Mouse (Mus musculus) midbrain, embryonic 11.5 days (tissue): ENCODE data around the gene Yrdc. TPM values are rescaled to one million over a fixed set of nuclear protein-coding genes. Genes with fewer than 3 reads are reported as not detected.

Source experiments
- ATAC-seq: fragments of 200-750 bp; cut with Nextera tagmentation; 2 replicates; pipeline ENCODE4 v1.8.0; 2017; ENCODE audit warnings: moderate TSS enrichment, moderate library complexity; ENCODE audit not compliant: low FRiP score
- DNase-seq: peaks from one replicate; pipeline ENCODE4 v3.0.0; 2015; ENCODE audit warnings: low spot score; ENCODE audit errors: missing footprints
- H3K27ac ChIP-seq: fragments of 300-500 bp; sonication (generic); 2 replicates; pipeline ENCODE4 v1.5.1; 2014; ENCODE audit warnings: low read depth, low read length
- H3K27me3 ChIP-seq: fragments of 300-500 bp; sonication (generic); 2 replicates; pipeline ENCODE4 v1.6.1; 2014; ENCODE audit warnings: mild to moderate bottlenecking, low read length, moderate library complexity, mixed read lengths; ENCODE audit not compliant: control insufficient read depth, insufficient read depth
- H3K36me3 ChIP-seq: fragments of 300-500 bp; sonication (generic); 2 replicates; pipeline ENCODE4 v1.6.1; 2014; ENCODE audit warnings: mild to moderate bottlenecking, low read length, moderate library complexity, mixed read lengths; ENCODE audit not compliant: control insufficient read depth, insufficient read depth
- H3K4me1 ChIP-seq: fragments of 300-500 bp; sonication (generic); 2 replicates; pipeline ENCODE4 v1.6.1; 2014; ENCODE audit warnings: low read length; ENCODE audit not compliant: control insufficient read depth, insufficient read depth
- H3K4me2 ChIP-seq: fragments of 300-500 bp; sonication (generic); 2 replicates; pipeline ENCODE4 v1.6.1; 2014; ENCODE audit warnings: mild to moderate bottlenecking, moderate library complexity
- H3K4me3 ChIP-seq: fragments of 300-500 bp; sonication (generic); 2 replicates; pipeline ENCODE4 v1.5.1; 2014; ENCODE audit warnings: low read depth, low read length
- H3K9ac ChIP-seq: fragments of 300-500 bp; sonication (generic); 2 replicates; pipeline ENCODE4 v1.6.1; 2014; ENCODE audit warnings: low read length
- H3K9me3 ChIP-seq: fragments of 300-500 bp; sonication (generic); 2 replicates; pipeline ENCODE4 v1.6.1; 2016; ENCODE audit warnings: low read length; ENCODE audit not compliant: control insufficient read depth
- WGBS: fragments of 180-500 bp; shearing (Covaris S2); extraction: QIAGEN DNeasy Blood & Tissue Kit; methylation state at CpG from one replicate; pipeline ENCODE4 v1.1.7; 2014; 5-methylcytosine and 5-hydroxymethylcytosine counted together
- polyA plus RNA-seq: library from polyadenylated mRNA; unstranded; fragments of >200 nt; fragmentation: Nextera tagmentation; extraction: Ambion mirVana; gene quantifications from 2 replicates; pipeline ENCODE4 v1.2.1, GENCODE M21; 2014

Gene Yrdc
- polyA plus RNA-seq, 1 experiment from 2014 or later = 47.9 TPM

DNA sequence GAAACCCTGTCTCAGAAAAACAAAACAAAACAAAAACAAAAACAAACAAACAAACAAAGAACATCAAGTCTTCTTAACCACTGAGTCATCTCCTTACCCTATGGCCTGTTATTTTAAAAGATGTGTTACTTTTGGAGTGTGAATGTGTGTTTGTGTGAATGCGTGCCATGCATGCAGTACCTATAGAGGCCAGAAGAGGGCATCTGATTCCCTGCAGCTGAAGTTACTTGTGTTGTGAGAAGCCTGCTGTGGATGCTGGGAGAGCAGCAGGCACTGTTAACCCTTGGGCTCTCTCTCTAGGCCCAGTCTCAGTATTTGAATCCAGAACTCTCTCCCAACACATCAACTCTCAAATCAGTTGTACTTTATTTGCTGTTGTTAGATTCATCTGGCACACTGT, 22.2 kb downstream of the Yrdc start:
- H3K27ac ChIP-seq = no peak overlapping the region
- H3K4me2 ChIP-seq = no peak overlapping the region
- H3K27me3 ChIP-seq = no peaks in the 10 kb centered on the region
- no peaks in the 10 kb centered on the region for H3K9me3 ChIP-seq
- 96% methylated on average over 1 of the region's 1 CpGs for WGBS
- H3K4me3 ChIP-seq = no peak overlapping the region
- H3K36me3 ChIP-seq = no peaks in the 10 kb centered on the region
- DNase-seq (no peak), ATAC-seq (no peak)
- H3K4me1 ChIP-seq = no peaks in the 10 kb centered on the region
- no peak overlapping the region for H3K9ac ChIP-seq

- Histone ChIP-seq H3K4me2 (peak within 1 kb of the TSS; percentile 66), H3K9me3 (no peaks in the 10 kb centered on the region), H3K36me3 (no peaks in the 10 kb centered on the region), H3K9ac (peak within 1 kb of the TSS; percentile 50; the same call in 1 of the 2 replicates), H3K27me3 (peaks cover 14% of the 10 kb centered on the region; the same call in 1 of the 2 replicates), H3K4me3 (peak within 1 kb of the TSS; percentile 34), H3K4me1 (peaks cover 23% of the 10 kb centered on the region), H3K27ac (peak within 1 kb of the TSS; percentile 22; the same call in 1 of the 2 replicates)
- ATAC-seq = no peak
- DNase-seq = no peak
- 2% methylated on average over 11 of the region's 11 CpGs for WGBS
Measured at GRCm38 (mm10) chr4:124880599-124880998, 30.1 kb downstream of the Yrdc start, which contains the start of gene Epha10. TSS of gene Epha10 (plus strand) at chr4:124880899.

- peaks cover 23% of the 10 kb centered on the region for H3K4me1 ChIP-seq
- peaks cover 14% of the 10 kb centered on the region; the same call in 1 of the 2 replicates for H3K27me3 ChIP-seq
- H3K4me3 ChIP-seq = peak overlapping the region; percentile 34
- DNase-seq = peak; percentile 99
- H3K27ac ChIP-seq = peak overlapping the region; percentile 22; the same call in 1 of the 2 replicates
- H3K9me3 ChIP-seq = no peaks in the 10 kb centered on the region
- H3K9ac ChIP-seq = peak overlapping the region; percentile 50; the same call in 1 of the 2 replicates
- WGBS = 0% methylated on average over 37 of the region's 37 CpGs
- peak; percentile 97 for ATAC-seq
- peak overlapping the region; percentile 66 for H3K4me2 ChIP-seq
- no peaks in the 10 kb centered on the region for H3K36me3 ChIP-seq
Measured at GRCm38 (mm10) chr4:124881341-124881908, 30.9 kb downstream of the Yrdc start.

DNA sequence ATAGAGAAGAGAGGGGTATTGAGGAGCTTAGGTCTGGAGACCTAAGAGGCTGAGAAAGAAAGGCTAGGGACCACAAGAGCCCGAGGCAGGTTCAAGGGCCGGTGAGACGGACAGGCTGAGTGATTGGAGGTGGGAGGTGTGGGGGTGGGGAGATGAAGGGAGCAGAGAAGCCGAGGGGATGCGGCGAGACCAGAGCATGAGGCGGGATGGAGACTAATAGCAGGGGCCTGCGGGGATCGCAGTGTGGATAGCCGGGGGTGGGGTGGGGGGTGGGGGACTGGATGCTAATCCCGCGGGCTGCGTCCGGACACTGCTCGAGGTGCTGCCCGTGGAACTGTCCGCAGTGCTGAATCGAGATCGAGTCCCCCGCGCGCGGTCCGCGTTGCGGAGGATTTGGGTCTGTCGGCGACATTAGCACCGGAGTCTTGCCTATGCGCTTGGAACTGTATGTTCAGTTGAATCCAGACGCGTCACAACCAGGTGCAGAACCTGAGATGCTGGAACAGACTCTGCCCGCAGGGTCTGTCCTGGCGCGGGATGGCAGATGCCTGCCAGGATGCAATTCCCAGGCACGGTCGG, 31.8 kb downstream of the Yrdc start:
- Histone ChIP-seq H3K4me1 (peaks cover 23% of the 10 kb centered on the region), H3K9ac (peak overlapping the region; percentile 50), H3K27me3 (peaks cover 14% of the 10 kb centered on the region; the same call in 1 of the 2 replicates), H3K4me3 (peak overlapping the region; percentile 34), H3K4me2 (peak overlapping the region; percentile 66), H3K36me3 (no peaks in the 10 kb centered on the region), H3K27ac (0 out of 2 replicates have a peak overlapping the region, but pooled peaks have one; percentile 22), H3K9me3 (no peaks in the 10 kb centered on the region)
- peak; percentile 93 for DNase-seq
- peak; percentile 25 for ATAC-seq
- under 1% methylated on average over 37 of the region's 37 CpGs for WGBS

GRCm38 (mm10) chr4:124888702-124889101, 38.2 kb downstream of the Yrdc start:
- no peaks in the 10 kb centered on the region for H3K9me3 ChIP-seq
- H3K4me1 ChIP-seq = peaks cover 2% of the 10 kb centered on the region; the same call in 1 of the 2 replicates
- DNase-seq (no peak), ATAC-seq (no peak)
- no peak overlapping the region for H3K9ac ChIP-seq
- H3K36me3 ChIP-seq = no peaks in the 10 kb centered on the region
- no peak overlapping the region for H3K4me2 ChIP-seq
- H3K4me3 ChIP-seq = no peak overlapping the region
- H3K27ac ChIP-seq = no peak overlapping the region
- H3K27me3 ChIP-seq = peaks cover 11% of the 10 kb centered on the region; the same call in 1 of the 2 replicates
- WGBS = 72% methylated on average over 7 of the region's 7 CpGs

GRCm38 (mm10) chr4:124889935-124890334, 39.5 kb downstream of the Yrdc start:
- H3K27me3 ChIP-seq = peaks cover 22% of the 10 kb centered on the region

GRCm38 (mm10) chr4:124890831-124891230, 40.4 kb downstream of the Yrdc start:
- 79% methylated on average over 5 of the region's 5 CpGs for WGBS
- Histone ChIP-seq H3K9ac (no peak overlapping the region), H3K36me3 (no peaks in the 10 kb centered on the region), H3K9me3 (no peaks in the 10 kb centered on the region), H3K4me1 (peaks cover 15% of the 10 kb centered on the region), H3K27ac (no peak overlapping the region), H3K27me3 (peaks cover 28% of the 10 kb centered on the region), H3K4me2 (no peak overlapping the region), H3K4me3 (no peak overlapping the region)
- DNase-seq (no peak), ATAC-seq (no peak)

More at GRCm38 (mm10) chr4:124889935-124890334, 39.5 kb downstream of the Yrdc start:
- peaks cover 11% of the 10 kb centered on the region for H3K4me1 ChIP-seq
- H3K9ac ChIP-seq = no peak overlapping the region
- no peak overlapping the region for H3K4me3 ChIP-seq
- DNase-seq (no peak), ATAC-seq (no peak)
- WGBS = 91% methylated on average over 2 of the region's 2 CpGs
- no peak overlapping the region for H3K27ac ChIP-seq
- H3K9me3 ChIP-seq = no peaks in the 10 kb centered on the region
- H3K36me3 ChIP-seq = no peaks in the 10 kb centered on the region
- no peak overlapping the region for H3K4me2 ChIP-seq

- 18% methylated on average over 6 of the region's 6 CpGs for WGBS
- H3K4me1 ChIP-seq = peaks cover 25% of the 10 kb centered on the region
- H3K4me3 ChIP-seq = no peak overlapping the region
- DNase-seq (peak; percentile 91), ATAC-seq (peak; percentile 22; the same call in 1 of the 2 replicates)
- peaks cover 31% of the 10 kb centered on the region for H3K27me3 ChIP-seq
- no peak overlapping the region for H3K4me2 ChIP-seq
- no peak overlapping the region for H3K9ac ChIP-seq
- no peak overlapping the region for H3K27ac ChIP-seq
- no peaks in the 10 kb centered on the region for H3K36me3 ChIP-seq
- H3K9me3 ChIP-seq = no peaks in the 10 kb centered on the region
Measured at GRCm38 (mm10) chr4:124893769-124894168, 43.3 kb downstream of the Yrdc start.
